Mouse (Mus musculus): ENCODE data around the gene Adarb2.

Gene Adarb2

GRCm38 (mm10) chr13:8202681-8203476 is at the start of gene Adarb2:
Gene Adarb2, plus strand, starts transcription at chr13:8202866.
- DNase-seq (ENCODE audit: low spot score in 2 of 2) = peak; percentile 59 to 73

DNA sequence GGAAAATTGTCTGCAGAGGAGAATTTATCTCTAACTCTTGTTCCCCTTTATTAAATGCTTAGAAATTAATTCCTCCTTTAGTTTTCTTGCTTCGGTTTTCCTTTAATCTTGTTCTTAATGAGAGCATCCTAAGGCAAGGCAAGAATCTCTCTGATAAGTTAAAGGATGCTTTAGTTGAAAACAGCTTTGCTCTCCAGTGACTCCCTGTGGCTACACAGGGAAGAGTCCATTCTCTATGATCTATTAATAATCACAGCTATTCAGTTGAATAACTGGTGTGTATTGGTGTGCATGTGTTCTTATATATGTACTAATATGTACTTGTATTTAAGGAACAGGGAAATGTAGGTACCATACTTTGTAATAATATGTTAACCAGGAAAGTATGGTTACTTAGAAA is 28.9 kb upstream of the Adarb2 start:
- DNase-seq (ENCODE audit: low spot score in 2 of 2) = no peak

DNA sequence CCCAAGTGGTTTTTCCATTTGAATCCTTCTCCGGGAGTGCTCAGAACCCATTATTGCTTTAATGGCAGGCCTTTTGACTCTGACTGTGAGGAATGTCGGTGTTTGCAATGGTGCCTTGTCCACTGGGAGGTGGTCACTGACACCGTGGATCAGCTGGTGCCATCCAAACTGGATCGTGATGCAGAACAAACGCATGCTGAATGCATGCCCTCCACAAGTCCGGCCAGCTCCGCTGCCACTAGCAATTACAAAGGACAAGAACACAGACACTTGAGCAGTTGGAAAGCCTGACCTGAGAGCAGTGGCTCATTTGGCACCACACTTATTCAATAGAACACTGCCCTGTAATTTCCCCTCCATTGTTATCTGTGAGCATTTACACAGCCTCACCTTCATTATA is 10.7 kb upstream of the Adarb2 start:
- no peak for DNase-seq (ENCODE audit: low spot score in 2 of 2)

DNA sequence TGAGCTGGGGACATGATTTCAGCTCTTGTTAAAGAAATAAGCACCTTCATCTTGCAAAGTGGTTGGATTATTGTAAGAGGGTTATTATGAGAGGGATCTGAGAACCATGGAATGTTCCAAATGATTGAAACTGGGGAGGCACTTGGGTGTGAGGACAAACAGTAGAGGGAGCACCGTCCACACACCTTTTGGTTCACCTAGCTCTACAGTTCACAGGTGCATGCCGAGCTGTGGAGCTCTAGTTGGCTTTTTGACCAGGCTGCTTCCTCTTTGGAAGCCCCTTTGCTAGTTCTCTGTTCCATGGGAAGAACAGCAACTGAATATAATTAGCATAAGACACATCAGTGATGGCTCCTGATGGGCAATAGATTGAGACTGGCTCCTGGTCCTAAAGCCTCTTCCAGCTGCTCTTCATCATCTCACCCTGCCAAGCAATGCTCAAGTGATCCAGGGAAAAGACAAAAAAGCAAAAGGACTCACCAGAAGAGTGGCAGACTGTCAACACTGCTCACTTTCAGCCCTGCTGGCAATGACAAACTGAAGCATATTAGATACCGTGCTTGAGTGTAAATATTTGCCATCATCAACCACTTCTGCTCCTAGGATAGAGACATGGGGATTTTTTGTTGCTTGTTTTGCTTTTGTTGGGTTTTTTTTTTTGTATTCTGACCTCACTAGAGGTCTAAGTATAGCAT is 3.3 kb upstream of the Adarb2 start:
- DNase-seq (ENCODE audit: low spot score in 2 of 2) = no peak

- no peak for DNase-seq (ENCODE audit: low spot score in 2 of 2)
These were observed 779 bp downstream of the Adarb2 start for GRCm38 (mm10) chr13:8203477-8203813.

- DNase-seq (ENCODE audit: low spot score in 2 of 2) = no peak
These were observed 4.7 kb downstream of the Adarb2 start for GRCm38 (mm10) chr13:8207337-8207736.

DNA sequence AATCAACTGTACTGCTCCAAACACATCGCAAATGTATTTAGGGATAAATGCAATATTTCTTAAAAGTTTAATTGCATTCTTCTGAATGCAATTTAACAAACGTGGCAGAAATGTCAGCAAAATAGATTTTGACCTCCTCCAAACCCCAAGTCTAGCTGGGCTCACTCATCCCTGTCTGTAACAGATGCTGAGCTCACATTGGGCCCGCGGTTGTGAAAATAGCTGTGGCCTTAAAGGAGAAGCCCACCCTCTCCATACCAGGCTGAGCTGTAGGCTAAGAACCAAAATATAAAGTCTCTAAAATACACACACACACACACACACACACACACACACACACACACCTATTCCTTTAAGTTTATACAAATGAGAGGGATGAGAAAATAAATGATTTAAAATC is 8.1 kb downstream of the Adarb2 start:
- DNase-seq (ENCODE audit: low spot score in 2 of 2) = no peak

DNA sequence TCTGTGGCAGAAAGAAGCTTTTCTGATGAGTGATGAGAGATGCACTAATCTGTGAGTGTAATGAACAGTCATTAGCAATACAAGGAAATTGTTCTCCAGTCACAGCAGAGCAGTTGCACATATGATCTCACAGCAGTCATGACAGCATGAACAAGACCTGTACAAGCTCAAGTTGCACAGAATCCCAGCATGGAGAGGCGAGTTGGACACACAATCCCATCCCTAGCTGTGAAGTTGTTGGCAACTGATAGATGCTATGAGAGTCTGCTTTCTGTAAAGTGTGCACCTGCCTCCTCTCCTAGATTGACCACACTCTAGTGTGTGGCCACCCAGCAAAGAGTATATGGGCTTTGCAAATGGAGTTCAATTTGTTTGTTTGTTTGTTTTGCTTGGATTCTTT is 36.2 kb downstream of the Adarb2 start:
- no peak for DNase-seq (ENCODE audit: low spot score in 2 of 2)

DNA sequence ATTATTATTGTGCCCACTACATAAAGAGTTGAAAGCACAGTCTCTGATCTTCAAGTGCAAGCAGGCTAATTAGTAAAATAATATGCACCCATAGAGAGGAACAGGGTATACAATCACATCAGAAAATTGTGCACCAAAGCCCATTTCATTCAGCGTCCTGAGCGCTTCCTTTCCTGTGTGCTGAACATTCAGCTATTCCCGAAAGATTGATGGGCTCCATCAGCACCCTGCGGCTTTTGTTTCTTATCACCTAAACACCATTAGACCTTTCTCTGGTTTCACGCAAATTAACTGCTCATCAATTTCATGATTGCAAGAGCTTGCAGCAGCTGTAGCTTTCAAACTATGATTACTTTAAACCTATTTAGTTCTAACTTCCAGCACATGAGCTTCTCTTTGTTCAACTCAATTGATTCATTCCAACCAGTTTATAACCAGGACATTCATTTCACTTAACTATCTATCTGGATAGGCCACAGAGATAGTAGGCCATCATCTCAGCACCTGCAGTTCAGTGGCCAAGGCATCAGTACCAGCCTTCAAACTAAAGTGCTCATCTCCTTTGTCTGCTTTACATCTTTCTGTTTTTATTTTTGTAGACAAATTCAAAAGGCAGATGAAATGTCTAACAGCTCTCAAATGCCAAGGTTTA is 45.5 kb downstream of the Adarb2 start:
- no peak for DNase-seq (ENCODE audit: low spot score in 2 of 2)

- DNase-seq (ENCODE audit: low spot score in 2 of 2) = no peak
These were observed 69.7 kb downstream of the Adarb2 start for GRCm38 (mm10) chr13:8272158-8272945.

DNA sequence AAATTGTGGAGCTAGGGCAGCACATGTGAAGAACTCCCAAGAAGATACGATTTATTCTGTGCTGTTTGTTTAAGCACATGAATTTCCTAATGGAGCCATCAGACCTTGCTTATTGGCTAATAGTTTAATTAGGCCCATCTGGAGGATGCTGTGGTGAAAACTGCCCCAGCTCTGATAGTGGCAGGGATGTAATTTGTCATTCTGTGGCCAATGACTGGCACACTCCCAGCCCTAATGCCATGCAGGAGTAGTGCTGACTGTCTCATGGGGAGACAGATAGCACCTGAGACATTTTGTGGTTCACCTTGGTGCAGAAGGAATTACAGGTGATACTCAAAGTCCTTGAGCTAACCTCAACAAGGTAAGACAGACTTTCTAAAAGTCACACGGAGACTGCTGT is 80.5 kb downstream of the Adarb2 start:
- DNase-seq (ENCODE audit: low spot score in 2 of 2) = no peak

GRCm38 (mm10) chr13:8316347-8317141 is 113.9 kb downstream of the Adarb2 start:
- DNase-seq (ENCODE audit: low spot score in 2 of 2) = no peak

GRCm38 (mm10) chr13:8333589-8334455 is 131.2 kb downstream of the Adarb2 start:
- DNase-seq (ENCODE audit: low spot score in 2 of 2) = no peak

GRCm38 (mm10) chr13:8334580-8334979 is 131.9 kb downstream of the Adarb2 start:
- DNase-seq (ENCODE audit: low spot score in 2 of 2) = no peak

DNA sequence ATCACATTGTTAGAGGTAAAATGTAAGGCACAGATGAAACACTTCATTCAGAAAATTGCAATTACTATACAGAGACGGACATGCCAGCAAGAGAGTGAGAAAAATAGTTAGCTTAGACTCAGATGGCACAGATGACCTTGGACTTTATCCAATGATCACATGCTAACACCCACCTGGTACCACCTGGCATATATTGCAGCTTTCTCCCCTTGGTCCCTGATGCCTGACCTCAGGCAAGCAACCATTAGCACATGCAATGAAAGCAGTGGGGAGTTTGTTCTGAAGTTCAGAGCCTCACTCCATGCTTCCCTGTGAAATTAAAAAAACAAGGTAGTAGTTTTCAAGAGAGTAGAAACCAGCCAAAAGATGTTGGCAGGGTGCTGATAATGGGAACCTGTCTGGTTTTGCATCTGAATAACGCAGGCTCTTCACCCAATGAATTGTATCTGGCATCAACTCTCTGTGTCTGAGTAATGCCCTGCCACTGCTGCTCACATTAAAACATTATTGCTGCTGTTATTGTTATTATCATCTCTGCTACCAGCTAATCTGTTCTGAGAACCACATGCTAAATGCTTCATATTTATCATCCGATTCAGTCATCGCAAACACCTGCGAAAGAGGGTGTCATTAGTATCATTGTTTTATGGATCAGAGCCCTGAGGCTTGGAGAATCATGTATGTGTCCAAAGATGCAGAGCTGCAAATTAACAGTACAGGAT is 138.6 kb downstream of the Adarb2 start:
- DNase-seq (ENCODE audit: low spot score in 2 of 2) = no peak

DNA sequence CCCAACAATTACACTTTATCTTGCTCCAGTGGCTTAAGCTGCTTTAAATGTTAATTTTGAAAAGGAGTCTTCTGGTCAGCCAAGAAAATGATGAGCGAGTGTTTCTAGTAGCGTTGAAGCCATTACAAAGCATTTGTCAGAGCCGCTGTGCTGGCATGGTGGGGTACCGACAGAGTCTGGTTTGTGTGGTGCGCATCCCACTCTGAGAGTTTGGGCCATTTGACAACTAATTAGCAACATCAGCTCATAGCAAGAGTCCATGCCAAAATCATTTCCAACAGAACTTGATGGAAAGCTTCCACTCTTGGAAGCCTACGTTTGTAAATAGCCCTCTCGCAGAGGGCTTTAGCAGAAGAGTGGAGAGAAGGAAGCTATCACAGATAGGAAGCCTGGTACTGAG is 144.5 kb downstream of the Adarb2 start:
- DNase-seq (ENCODE audit: low spot score in 2 of 2) = no peak

- DNase-seq (ENCODE audit: low spot score in 2 of 2) = no peak
These were observed 149.7 kb downstream of the Adarb2 start for GRCm38 (mm10) chr13:8352341-8352740.

DNA sequence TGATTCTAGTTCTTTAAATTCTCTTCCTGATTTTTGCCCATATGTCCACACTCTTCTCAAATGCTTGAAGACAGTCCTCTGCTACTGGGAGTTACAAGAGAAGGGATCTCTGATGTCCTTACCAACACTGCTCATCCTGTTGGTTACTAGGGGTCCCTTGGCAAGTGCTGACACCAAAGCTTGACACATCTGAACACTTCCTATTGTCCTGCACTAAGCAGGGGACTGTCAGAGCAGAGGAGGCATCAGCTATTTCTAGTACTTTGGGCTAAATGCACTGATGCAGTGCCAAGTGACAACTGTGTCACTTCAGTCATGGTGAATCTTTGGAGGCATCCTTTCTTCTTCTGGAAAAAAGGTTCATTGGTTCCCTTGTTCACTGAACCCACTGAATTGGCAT is 150.3 kb downstream of the Adarb2 start:
- no peak for DNase-seq (ENCODE audit: low spot score in 2 of 2)

- no peak for DNase-seq (ENCODE audit: low spot score in 2 of 2)
These were observed 162.9 kb downstream of the Adarb2 start for GRCm38 (mm10) chr13:8365523-8365922.

DNA sequence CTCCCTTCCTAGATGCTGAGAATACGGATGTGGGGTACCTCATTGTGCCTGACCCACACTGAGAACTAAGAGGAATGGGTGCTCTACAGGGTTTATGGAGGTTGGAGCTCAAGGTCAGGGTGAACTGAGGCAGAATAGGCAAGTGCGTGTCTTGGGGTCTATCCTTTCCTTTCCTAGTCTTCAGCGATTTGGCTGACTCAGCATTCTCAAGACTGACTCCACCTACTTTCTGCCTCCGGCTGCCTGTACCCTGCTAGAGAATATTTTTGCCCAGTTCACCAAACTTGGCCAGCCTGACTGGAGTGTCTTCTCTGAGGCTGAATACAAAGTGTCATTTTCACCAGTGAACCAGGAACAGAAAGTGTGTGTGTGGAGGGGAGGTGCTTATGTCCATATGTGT is 163.4 kb downstream of the Adarb2 start:
- DNase-seq (ENCODE audit: low spot score in 2 of 2) = no peak
